ENCODE assay signal across 13 mouse cellular contexts in the genomic region with DNA sequence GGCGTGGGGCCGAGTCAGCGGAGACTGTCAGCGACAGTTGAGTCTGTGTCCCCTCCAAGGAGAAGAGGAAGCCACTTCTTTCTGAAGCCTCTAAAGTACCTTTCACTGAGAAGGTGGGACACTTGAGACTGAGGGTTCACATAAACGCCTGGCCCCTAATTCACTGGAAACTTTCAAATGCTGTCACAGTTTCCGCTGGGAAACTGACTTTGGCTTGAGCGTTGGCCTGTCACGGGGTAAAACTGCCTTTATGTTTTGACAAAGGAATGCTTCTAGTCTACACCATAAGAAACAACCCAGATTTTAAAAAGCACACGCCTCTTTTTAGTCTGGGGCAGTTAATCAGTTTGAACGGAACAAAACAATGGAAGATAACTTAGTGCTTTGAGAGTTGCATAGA. TPM values are rescaled to one million over a fixed set of nuclear protein-coding genes. Genes with fewer than 3 reads are reported as not detected.
DNase-seq lines count a peak whose midpoint lies in the region; ATAC-seq and TF ChIP-seq lines count a peak whose summit lies in the region.
"Had no signal": no experiment of that assay in that cellular context is flagged by ENCODE, and none has a peak within 500 bp of the region (broad histone marks: within the 10 kb centered on the region; RNA-seq: fewer than 3 reads in every experiment).

No protein-coding gene starts in this region.

- H3K4me2 ChIP-seq in heart, embryonic 15.5 days, result no peak overlapping the region
- H3K4me2 ChIP-seq: embryonic facial prominence, embryonic 12.5 days; liver, embryonic 11.5 days; lung, embryonic 15.5 days had no signal

- peak overlapping the region; percentile 48 for H3K27ac ChIP-seq in heart, embryonic 15.5 days
- H3K27ac ChIP-seq in layer of hippocampus, adult 2 months, result peak overlapping the region; percentile 49
- H3K27ac ChIP-seq: embryonic facial prominence, embryonic 12.5 days had no signal

- no peaks in the 10 kb centered on the region for H3K27me3 ChIP-seq in heart, embryonic 15.5 days
- H3K27me3 ChIP-seq: embryonic facial prominence, embryonic 12.5 days; lung, embryonic 15.5 days had no signal

- 55% methylated on average over 10 of the region's 10 CpGs for WGBS in heart, embryonic 15.5 days

- TF ChIP-seq CTCF in layer of hippocampus, adult 2 months (conservative IDR thresholded peaks at IDR 0.05), result no peak

- no peak overlapping the region for H3K9ac ChIP-seq in heart, embryonic 15.5 days
- H3K9ac ChIP-seq: embryonic facial prominence, embryonic 12.5 days; lung, embryonic 15.5 days had no signal

- no peak for ATAC-seq in heart, embryonic 15.5 days (replicated peaks; ENCODE audit: insufficient number of reproducible peaks, insufficient read depth, low FRiP score, low read depth)

- H3K4me1 ChIP-seq in heart, embryonic 15.5 days (replicated peaks), result peaks cover 90% of the 10 kb centered on the region

- no peaks in the 10 kb centered on the region for H3K36me3 ChIP-seq in heart, embryonic 15.5 days
- H3K36me3 ChIP-seq: lung, embryonic 15.5 days had no signal

- DNase-seq in heart, adult 11 months, result no peak
- no peak for DNase-seq in layer of hippocampus, adult 2 months (ENCODE audit: low spot score in 2 of 2)
- no peak for DNase-seq in layer of hippocampus, adult 9-11 months
- peak; percentile 59 for DNase-seq in CD4-positive helper T cell, adult 2 months (ENCODE audit: low read depth, low spot score)
- peak; percentile 65 for DNase-seq in induced T-regulatory cell, adult 2 months (ENCODE audit: low read depth)
- no peak for DNase-seq in B cell, adult 2 months
- DNase-seq: cerebellum, adult 11 months; kidney, adult 11 months had no signal

- H3K9me3 ChIP-seq in heart, embryonic 15.5 days (replicated peaks), result no peaks in the 10 kb centered on the region
- H3K9me3 ChIP-seq: embryonic facial prominence, embryonic 12.5 days; lung, embryonic 15.5 days; megakaryocyte, embryonic 14.5 days had no signal

- no peak overlapping the region for H3K4me3 ChIP-seq in heart, embryonic 15.5 days
- H3K4me3 ChIP-seq in layer of hippocampus, adult 2 months, result no peak overlapping the region
- H3K4me3 ChIP-seq: embryonic facial prominence, embryonic 12.5 days; lung, embryonic 15.5 days had no signal

RNA-seq across cellular contexts. Expression of a gene that starts 32.2 kb away (rescaled TPM):
- polyA plus RNA-seq in heart, embryonic 15.5 days (2015; fragmentation: Nextera tagmentation; extraction: Ambion mirVana), result 22.9 and 24.8 TPM in 2 replicates
- total RNA-seq in layer of hippocampus, adult 2 months (2021), result 100 to 1,000 TPM; 134 to 145 TPM

Comparison
In these comparisons a context has a peak if more than half of its experiments do, and no peak if none do; other contexts are left out.
1. DNase-seq: peak in CD4-positive helper T cell, adult 2 months (single experiment) and induced T-regulatory cell, adult 2 months (single experiment); none in heart, adult 11 months (single experiment), layer of hippocampus, adult 2 months (0 of 2), layer of hippocampus, adult 9-11 months (single experiment) and B cell, adult 2 months (0 of 2).